Mouse (Mus musculus) CH12.LX (cell line): ENCODE data around the gene Synj2. TPM values are rescaled to one million over a fixed set of nuclear protein-coding genes. Genes with fewer than 3 reads are reported as not detected.
A peak's percentile ranks its signal among the peaks of the same experiment; 100 is the strongest.

ENCODE experiments used
- DNase-seq: peaks from one replicate; pipeline ENCODE4 v3.0.0-alpha.2; 2013; ENCODE audit errors: extremely low read depth
- H3K27ac ChIP-seq: 2 replicates; pipeline ENCODE4 v1.5.1; 2012; ENCODE audit warnings: low read depth, mild to moderate bottlenecking, control low read depth, moderate library complexity; ENCODE audit not compliant: insufficient read depth
- H3K27me3 ChIP-seq: replicated peaks from 2 replicates; pipeline ENCODE3; 2012; ENCODE audit warnings: inconsistent platforms
- H3K36me3 ChIP-seq, 2 experiments: replicated peaks in 1 of 2; 2 replicates each; pipeline versions ENCODE3 to v1.6.1; 2012; ENCODE audit warnings: inconsistent platforms in 1 of 2, low read length in 1 of 2, mild to moderate bottlenecking in 1 of 2, mixed read lengths in 1 of 2, moderate library complexity in 1 of 2; ENCODE audit not compliant: control insufficient read depth in 1 of 2, insufficient read depth in 1 of 2
- H3K4me1 ChIP-seq, 2 experiments: 2 replicates each; pipeline ENCODE4 v1.6.1; 2012; ENCODE audit warnings: inconsistent platforms in 1 of 2, moderate library complexity in 1 of 2; ENCODE audit not compliant: insufficient read depth in 2 of 2, control insufficient read depth in 1 of 2
- H3K4me2 ChIP-seq: 2 replicates; pipeline ENCODE4 v1.6.1; 2012; ENCODE audit warnings: low read depth, mild to moderate bottlenecking, control low read depth; ENCODE audit not compliant: poor library complexity, insufficient read depth, severe bottlenecking
- H3K4me3 ChIP-seq, 3 experiments: fragments of 150-350 bp in 1 of 3; sonication (generic) in 1 of 3; replicated peaks in 1 of 3; 2 replicates each; pipeline versions ENCODE3 to v1.5.1; 2011 to 2012; ENCODE audit warnings: low read depth in 2 of 3, low read length in 2 of 3, mild to moderate bottlenecking in 2 of 3, moderate library complexity in 2 of 3, control low read depth in 1 of 3, improper control_type of control experiment in 1 of 3, inconsistent platforms in 1 of 3, mixed read lengths in 1 of 3; ENCODE audit not compliant: poor library complexity in 1 of 3
- H3K79me2 ChIP-seq: replicated peaks from 2 replicates; pipeline ENCODE4 v1.6.1; 2012; ENCODE audit warnings: mild to moderate bottlenecking, moderate library complexity; ENCODE audit not compliant: control insufficient read depth, poor library complexity, insufficient read depth, severe bottlenecking; ENCODE audit errors: extremely low read depth
- H3K9ac ChIP-seq: 2 replicates; pipeline ENCODE4 v1.6.1; 2012; ENCODE audit warnings: low read depth, mild to moderate bottlenecking, control low read depth, moderate library complexity; ENCODE audit not compliant: insufficient read depth
- H3K9me3 ChIP-seq: replicated peaks from 2 replicates; pipeline ENCODE3; 2012; ENCODE audit warnings: low read length, inconsistent platforms, mixed read lengths
- BHLHE40 ChIP-seq: IDR thresholded peaks from 2 replicates; pipeline ENCODE4 v1.6.1; 2011; ENCODE audit warnings: mild to moderate bottlenecking, low read depth, low read length, improper control_type of control experiment
- ELF1 ChIP-seq: IDR thresholded peaks from 2 replicates; pipeline ENCODE4 v1.6.1; 2014; ENCODE audit warnings: low read depth, mild to moderate bottlenecking, inconsistent platforms, low read length, improper control_type of control experiment
- ETS1 ChIP-seq: conservative IDR thresholded peaks from 2 replicates; pipeline ENCODE4 v1.6.1; 2012; ENCODE audit warnings: low read depth, mild to moderate bottlenecking, inconsistent platforms, low read length, improper control_type of control experiment, moderate library complexity
- GABPA ChIP-seq: IDR thresholded peaks from 2 replicates; pipeline ENCODE4 v1.6.1; 2012; ENCODE audit warnings: low read depth, low read length, improper control_type of control experiment, inconsistent platforms; ENCODE audit not compliant: insufficient replicate concordance
- IRF4 ChIP-seq: IDR thresholded peaks from 2 replicates; pipeline ENCODE4 v1.6.1; 2014; ENCODE audit warnings: low read depth, mild to moderate bottlenecking, inconsistent platforms, low read length, improper control_type of control experiment
- JUN ChIP-seq: IDR thresholded peaks from 2 replicates; pipeline ENCODE4 v1.6.1; 2011; ENCODE audit warnings: low read depth, mild to moderate bottlenecking, low read length, improper control_type of control experiment, moderate library complexity; ENCODE audit not compliant: insufficient read depth
- MAFK ChIP-seq: IDR thresholded peaks from 2 replicates; pipeline ENCODE4 v1.6.1; 2011; ENCODE audit warnings: low read length, improper control_type of control experiment; ENCODE audit not compliant: insufficient replicate concordance
- MAX ChIP-seq: IDR thresholded peaks from 2 replicates; pipeline ENCODE4 v1.6.1; 2011; ENCODE audit warnings: low read length, improper control_type of control experiment
- MAZ ChIP-seq: IDR thresholded peaks from 2 replicates; pipeline ENCODE4 v1.6.1; 2012; ENCODE audit warnings: low read depth, mild to moderate bottlenecking, inconsistent platforms, low read length, improper control_type of control experiment, moderate library complexity
- MEF2A ChIP-seq: IDR thresholded peaks from 2 replicates; pipeline ENCODE4 v1.6.1; 2014; ENCODE audit warnings: low read depth, mild to moderate bottlenecking, inconsistent platforms, low read length, improper control_type of control experiment, borderline replicate concordance
- MXI1 ChIP-seq: IDR thresholded peaks from 2 replicates; pipeline ENCODE4 v1.6.1; 2011; ENCODE audit warnings: mild to moderate bottlenecking, low read depth, low read length, improper control_type of control experiment
- MYC ChIP-seq: IDR thresholded peaks from 2 replicates; pipeline ENCODE4 v1.6.1; 2011; ENCODE audit warnings: low read depth, mild to moderate bottlenecking, improper control_type of control experiment, low read length
- NELFE ChIP-seq: IDR thresholded peaks from 2 replicates; pipeline ENCODE4 v1.6.1; 2011; ENCODE audit warnings: low read depth, low read length, improper control_type of control experiment
- NRF1 ChIP-seq: IDR thresholded peaks from 2 replicates; pipeline ENCODE4 v1.6.1; 2014; ENCODE audit warnings: low read depth, mild to moderate bottlenecking, inconsistent platforms, low read length, improper control_type of control experiment, moderate library complexity
- PAX5 ChIP-seq: IDR thresholded peaks from 2 replicates; pipeline ENCODE4 v1.6.1; 2012; ENCODE audit warnings: low read length, inconsistent platforms, mixed read lengths
- POLR2A ChIP-seq: IDR thresholded peaks from 2 replicates; pipeline ENCODE4 v1.6.1; 2011; ENCODE audit warnings: low read depth, mild to moderate bottlenecking, improper control_type of control experiment, low read length
- POLR2AphosphoS2 ChIP-seq: IDR thresholded peaks from 2 replicates; pipeline ENCODE4 v1.6.1; 2011; ENCODE audit warnings: low read depth, low read length, improper control_type of control experiment
- RAD21 ChIP-seq: IDR thresholded peaks from 2 replicates; pipeline ENCODE4 v1.6.1; 2011; ENCODE audit warnings: low read depth, mild to moderate bottlenecking, low read length, improper control_type of control experiment, moderate library complexity
- RCOR1 ChIP-seq: conservative IDR thresholded peaks from 2 replicates; pipeline ENCODE4 v1.6.1; 2012; ENCODE audit warnings: low read depth, mild to moderate bottlenecking, inconsistent platforms, low read length, improper control_type of control experiment
- SIN3A ChIP-seq: IDR thresholded peaks from 2 replicates; pipeline ENCODE4 v1.6.1; 2012; ENCODE audit warnings: low read length, improper control_type of control experiment, inconsistent platforms
- SMC3 ChIP-seq: IDR thresholded peaks from 2 replicates; pipeline ENCODE4 v1.6.1; 2011; ENCODE audit warnings: low read depth, low read length, improper control_type of control experiment
- TBP ChIP-seq: conservative IDR thresholded peaks from 2 replicates; pipeline ENCODE4 v1.6.1; 2011; ENCODE audit warnings: low read depth, low read length, improper control_type of control experiment
- TCF12 ChIP-seq: IDR thresholded peaks from 2 replicates; pipeline ENCODE4 v1.6.1; 2014; ENCODE audit warnings: low read depth, mild to moderate bottlenecking, inconsistent platforms, low read length, improper control_type of control experiment
- USF2 ChIP-seq: conservative IDR thresholded peaks from 2 replicates; pipeline ENCODE4 v1.6.1; 2011; ENCODE audit warnings: low read depth, low read length, improper control_type of control experiment
- ZMIZ1 ChIP-seq: IDR thresholded peaks from 2 replicates; pipeline ENCODE4 v1.6.1; 2012; ENCODE audit warnings: low read depth, mild to moderate bottlenecking, inconsistent platforms, low read length, improper control_type of control experiment
- ZNF384 ChIP-seq: IDR thresholded peaks from 2 replicates; pipeline ENCODE4 v1.6.1; 2012; ENCODE audit warnings: low read depth, low read length, improper control_type of control experiment, inconsistent platforms
- dilution Hi-C: fragments of 300-500 bp; cut with MboI; formaldehyde crosslinking; loops from 2 replicates; pipeline ENCODE4 v1.14.3; 2020; ENCODE audit warnings: low sequenced_read_pairs; ENCODE audit not compliant: extremely low pct_unique_long_range_greater_than_20kb, extremely low pct_ligation_motif_present
- in situ Hi-C: fragments of 300-500 bp; cut with MboI; formaldehyde crosslinking; loops from 3 replicates; pipeline ENCODE4 v1.14.3; 2019; ENCODE audit warnings: low sequenced_read_pairs, low pct_ligation_motif_present, low pct_unique_long_range_greater_than_20kb, mixed read lengths
- polyA plus RNA-seq: library from polyadenylated mRNA; unstranded; fragments of >175 nt; gene quantifications from 2 replicates; pipeline ENCODE4 v1.2.1, GENCODE M21; 2012; ENCODE audit warnings: low read depth; ENCODE audit not compliant: insufficient read length
- total RNA-seq, 2 experiments: library from RNA; depleted of rRNA; stranded (reverse); fragments of 300-350 nt in 1 of 2; fragments of >200 nt in 1 of 2; gene quantifications; 2 replicates each; pipeline ENCODE4 v1.2.3; 2012 to 2014

Gene Synj2
- total and polyA plus RNA-seq, 3 experiments = 5.3 to 10.9 (median 6.8) TPM

DNA sequence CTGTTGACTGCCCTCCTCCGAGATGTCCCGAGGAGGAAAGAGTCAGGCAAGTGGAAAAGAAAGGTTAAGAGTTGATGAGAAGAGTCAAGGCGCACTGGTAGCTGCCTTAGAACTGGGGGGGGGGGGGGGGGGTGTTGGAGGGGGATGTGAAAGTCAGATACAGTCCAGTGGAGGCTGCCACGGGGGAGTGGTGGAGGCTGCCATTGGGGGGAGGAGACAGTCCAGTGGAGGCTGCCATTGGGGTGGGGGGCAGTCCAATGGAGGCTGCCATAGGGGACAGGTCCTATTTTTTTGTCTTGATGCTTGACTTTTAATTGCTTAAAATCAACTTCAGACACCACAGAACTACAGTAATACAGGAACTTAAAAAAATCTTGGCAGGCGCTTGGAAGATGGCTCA lies 8.9 kb upstream of the Synj2 start:
- peaks cover 25 to 36% of the 10 kb centered on the region in 2 experiments for H3K36me3 ChIP-seq
- in situ Hi-C loops = no loop called here

DNA sequence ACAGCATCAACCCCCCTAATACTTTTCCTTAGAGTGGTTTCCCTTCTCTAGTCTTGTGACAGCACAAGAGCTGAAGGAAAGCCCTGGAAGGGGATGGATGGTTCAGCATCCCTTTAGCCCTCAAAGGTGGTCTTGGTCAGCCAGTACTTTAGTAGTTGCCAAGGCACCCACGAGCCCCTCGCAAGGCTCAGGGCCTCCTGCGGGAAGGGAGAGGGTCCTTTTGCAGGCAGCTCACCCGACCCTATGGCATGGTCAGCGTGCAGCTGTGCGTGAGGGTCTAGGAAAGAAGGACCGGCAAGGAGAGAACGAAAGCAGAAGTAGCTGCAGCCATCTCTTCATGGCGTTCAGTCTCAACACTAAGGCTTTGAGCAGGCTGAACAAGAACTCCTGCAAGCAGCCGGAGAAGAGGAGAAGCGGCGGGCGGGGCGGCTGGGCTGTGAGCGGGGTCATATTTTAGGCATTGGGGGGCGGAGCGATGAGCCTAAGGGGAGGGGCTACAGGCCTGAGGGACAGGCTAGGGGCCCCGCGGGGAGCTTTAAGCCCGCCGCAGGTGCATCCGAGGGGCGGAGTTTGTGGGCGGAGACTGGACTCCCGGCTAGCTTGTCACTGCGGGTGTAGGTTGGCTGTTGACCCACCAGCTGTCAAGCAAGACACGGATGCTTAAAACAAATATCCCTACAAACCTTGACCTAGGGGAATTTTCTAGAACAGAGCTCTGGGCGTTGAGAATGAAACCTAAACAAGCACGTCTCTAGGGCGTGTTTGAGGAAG lies 6.3 kb upstream of the Synj2 start:
- Histone ChIP-seq H3K4me2 (peak overlapping the region; percentile 71), H3K4me3 (peak overlapping the region; percentile 21 to 50 (median 46)), H3K36me3 (peaks cover 9 to 13% of the 10 kb centered on the region in 2 experiments), H3K27me3 (peaks cover 1% of the 10 kb centered on the region), H3K9ac (peak overlapping the region; percentile 31; the same call in 1 of the 2 replicates), H3K9me3 (peaks cover 4% of the 10 kb centered on the region), H3K27ac (no peak overlapping the region), H3K79me2 (no peaks in the 10 kb centered on the region), H3K4me1 (peaks cover 11 to 50% of the 10 kb centered on the region in 2 experiments; a peak in 3 of 4 replicates)
- in situ Hi-C loops = no loop called here
- TF ChIP-seq POLR2AphosphoS2 (no peak), TBP (peak; percentile 73), NRF1 (no peak), POLR2A (0 out of 2 replicates have a peak, but pooled peaks have one; percentile 24), ZMIZ1 (0 out of 2 replicates have a peak, but pooled peaks have one; percentile 19), BHLHE40 (peak; percentile 23; the same call in 1 of the 2 replicates), SIN3A (peak; percentile 88), TCF12 (peak; percentile 68; the same call in 1 of the 2 replicates), MYC (no peak), ELF1 (no peak), PAX5 (no peak), RAD21 (no peak), MAX (no peak), JUN (no peak), IRF4 (peak; percentile 24; the same call in 1 of the 2 replicates), MAZ (peak; percentile 82; the same call in 1 of the 2 replicates), USF2 (no peak), MEF2A (peak; percentile 46; the same call in 1 of the 2 replicates), ZNF384 (no peak), RCOR1 (peak; percentile 39; the same call in 1 of the 2 replicates), ETS1 (no peak; the same call in 1 of the 2 replicates), MAFK (no peak), MXI1 (peak; percentile 47), NELFE (0 out of 2 replicates have a peak, but pooled peaks have one; percentile 45), SMC3 (no peak), GABPA (no peak)
- DNase-seq = peak; percentile 97
- dilution Hi-C loops = no loop called here

More for the DNA sequence above, 8.9 kb upstream of the Synj2 start:
- no peaks in the 10 kb centered on the region for H3K79me2 ChIP-seq
- TF ChIP-seq IRF4 (0 out of 2 replicates have a peak, but pooled peaks have one; percentile 18), BHLHE40 (no peak)
- H3K4me3 ChIP-seq = no peak overlapping the region
- no peak overlapping the region for H3K4me2 ChIP-seq
- dilution Hi-C loops = no loop called here
- DNase-seq = no peak
- H3K9me3 ChIP-seq = no peaks in the 10 kb centered on the region
- H3K9ac ChIP-seq = no peak overlapping the region
- H3K27ac ChIP-seq = no peak overlapping the region
- peaks cover 11 to 56% of the 10 kb centered on the region in 2 experiments; a peak in 3 of 4 replicates for H3K4me1 ChIP-seq
- no peaks in the 10 kb centered on the region for H3K27me3 ChIP-seq
